Mouse (Mus musculus) left cerebral cortex, adult 6 months (tissue): ENCODE measurements around the gene 5730480H06Rik. TPM values are rescaled to one million over a fixed set of nuclear protein-coding genes. Genes with fewer than 3 reads are reported as not detected.

ENCODE experiments used
- long read RNA-seq, 2 experiments: library from polyadenylated mRNA; unstranded; transcript quantifications; one replicate each; pipeline ENCODE4 v2.0.0; 2019 to 2020
- polyA plus RNA-seq: library from polyadenylated mRNA; unstranded; fragments of <200 nt; fragmentation: Nextera tagmentation; gene quantifications from 2 replicates; pipeline ENCODE4 v1.2.3, GENCODE M21; 2021

The 5730480H06Rik gene
- polyA plus RNA-seq: 10.9 and 11.6 TPM in 2 replicates
- long read RNA-seq, experiment 1, transcript 5730480H06Rik-201 (9 exons, 1,616 nt): major isoform, 42 of 53 reads
- long read RNA-seq, experiment 1, partial matches to known transcripts: 1 of 53 reads
- long read RNA-seq, experiment 1, other reads (novel, unspliced or antisense): 6 of 53 reads
- long read RNA-seq, experiment 2, transcript 5730480H06Rik-201 (9 exons, 1,616 nt): major isoform, 9 of 10 reads
- long read RNA-seq, experiment 2, partial matches to known transcripts: 0 of 10 reads
- long read RNA-seq, experiment 2, other reads (novel, unspliced or antisense): 1 of 10 reads

DNA sequence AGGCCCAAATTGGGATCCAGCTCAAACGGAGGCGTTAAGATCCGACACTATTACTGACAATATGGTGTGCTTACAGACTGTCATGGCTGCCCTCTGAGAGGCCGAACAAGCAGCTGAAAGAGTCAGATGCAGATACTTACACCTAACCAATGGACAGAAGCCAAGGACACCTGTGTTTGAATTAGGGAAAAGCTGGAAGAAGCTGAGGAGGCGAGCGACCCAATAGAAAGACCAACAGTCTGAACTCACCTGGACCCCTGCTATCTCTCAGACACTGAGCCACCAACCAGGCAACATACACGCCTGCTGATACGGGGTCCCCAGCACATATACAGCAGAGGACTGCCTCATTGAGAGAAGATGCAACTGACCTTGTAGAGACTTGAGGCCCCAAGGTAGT is at the start of gene 5730480H06Rik:
Gene 5730480H06Rik, plus strand, starts transcription at position 301 of the 400 bp plus-strand sequence.

